ENCODE assay signal across 23 mouse cellular contexts in genomic region chr3:84705224-84705623, GRCm38 (mm10).
"Had no signal": no experiment of that assay in that cellular context is flagged by ENCODE, and none has a peak within 500 bp of the region (broad histone marks: within the 10 kb centered on the region; RNA-seq: fewer than 3 reads in every experiment).

No protein-coding gene starts in this region.

- H3K36me3 ChIP-seq: heart, embryonic 10.5 days; heart, embryonic 12.5 days; intestine, embryonic 15.5 days; limb, embryonic 13.5 days; limb, embryonic 15.5 days; liver, embryonic 12.5 days had no signal

- H3K9me3 ChIP-seq: heart, embryonic 10.5 days; intestine, embryonic 15.5 days; limb, embryonic 15.5 days had no signal

- H3K4me2 ChIP-seq: heart, embryonic 12.5 days; hindbrain, embryonic 14.5 days; intestine, embryonic 15.5 days; limb, embryonic 13.5 days; limb, embryonic 15.5 days; liver, embryonic 12.5 days had no signal

- DNase-seq: gastrocnemius, postnatal 14 days; gastrocnemius, postnatal 36 days; heart, adult 2 months; heart, postnatal 10 days; heart, postnatal 36 days; kidney, adult 18-20 months; kidney, adult 8-10 months; kidney, postnatal 10 days; kidney, postnatal 25 days; kidney, postnatal 4 days; left cerebral cortex, postnatal 4 days had no signal

- H3K4me1 ChIP-seq: intestine, embryonic 15.5 days had no signal

- H3K27me3 ChIP-seq: heart, embryonic 12.5 days; intestine, embryonic 15.5 days; limb, embryonic 15.5 days; liver, embryonic 12.5 days had no signal

- H3K27ac ChIP-seq: heart, adult 2 months; heart, embryonic 10.5 days; hindbrain, embryonic 14.5 days; intestine, embryonic 15.5 days; layer of hippocampus, adult 2 months; left cerebral cortex, adult 2 months; limb, embryonic 13.5 days; limb, embryonic 15.5 days; liver, embryonic 12.5 days; liver, embryonic 14.5 days had no signal

- H3K4me3 ChIP-seq: heart, adult 2 months; heart, embryonic 10.5 days; heart, embryonic 12.5 days; intestine, embryonic 15.5 days; layer of hippocampus, adult 2 months; left cerebral cortex, adult 2 months; limb, embryonic 13.5 days; limb, embryonic 15.5 days; liver, embryonic 12.5 days had no signal

- H3K9ac ChIP-seq: heart, embryonic 12.5 days; hindbrain, embryonic 14.5 days; intestine, embryonic 15.5 days; limb, embryonic 13.5 days; limb, embryonic 15.5 days; liver, embryonic 12.5 days; liver, embryonic 14.5 days had no signal

- ATAC-seq: hindbrain, embryonic 16.5 days; intestine, embryonic 15.5 days; intestine, postnatal 0 days; liver, embryonic 12.5 days had no signal
